Mouse (Mus musculus) inflammation-experienced regulatory T-cells, adult 6 months (primary cell): ENCODE measurements around the gene Slc38a10. TPM values are rescaled to one million over a fixed set of nuclear protein-coding genes. Genes with fewer than 3 reads are reported as not detected.

Experiments
- ATAC-seq: one replicate; pipeline ENCODE4 v1.8.0; 2017
- polyA plus RNA-seq, 3 experiments: library from polyadenylated mRNA; unstranded; fragments of 100-300 nt; shearing (Covaris generic); gene quantifications; one replicate each; pipeline ENCODE4 v1.2.1; 2017

Slc38a10 gene
- polyA plus RNA-seq, 3 experiments from 2014 or later, result 39.7 to 62.8 (median 44.1) TPM

DNA sequence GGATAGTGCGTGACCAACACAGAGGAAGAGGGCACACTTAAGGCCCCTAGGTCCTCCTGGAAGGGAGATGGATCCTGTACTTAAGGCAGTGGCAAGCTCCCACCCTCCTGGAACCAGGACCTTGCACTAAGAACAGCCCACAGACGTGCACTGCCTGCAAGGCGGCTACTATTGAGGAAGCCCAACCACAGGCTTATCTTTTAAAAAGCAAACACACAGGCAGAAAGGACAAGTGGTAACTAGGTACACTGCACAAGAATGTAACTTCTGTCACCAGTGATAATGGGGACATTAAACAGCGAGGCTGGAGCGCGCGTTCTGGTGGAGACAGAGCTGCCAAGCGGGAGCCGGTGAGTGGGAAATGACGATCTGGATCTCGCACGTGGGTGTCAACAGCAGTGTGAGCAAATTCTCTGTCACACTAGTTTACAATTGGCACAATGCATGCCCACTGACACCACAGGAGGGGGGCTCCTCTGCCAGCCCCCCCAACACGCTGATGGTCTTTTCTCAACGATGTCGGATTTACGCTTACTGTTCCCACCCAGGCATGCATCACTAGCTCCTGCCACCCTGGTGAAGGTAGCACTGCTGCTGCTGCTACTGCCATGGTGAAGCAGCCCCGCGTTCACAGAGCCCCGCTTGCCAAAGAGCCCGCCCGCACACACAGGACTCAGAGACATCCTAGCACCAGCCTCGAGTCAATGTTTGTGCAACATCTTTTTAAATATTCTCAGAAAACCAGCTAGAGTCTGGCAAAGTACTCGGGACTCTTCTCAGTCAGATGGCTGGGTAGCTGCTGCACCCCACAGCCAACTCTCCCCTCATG lies 14.1 kb downstream of the Slc38a10 start:
- ATAC-seq, result no peak

DNA sequence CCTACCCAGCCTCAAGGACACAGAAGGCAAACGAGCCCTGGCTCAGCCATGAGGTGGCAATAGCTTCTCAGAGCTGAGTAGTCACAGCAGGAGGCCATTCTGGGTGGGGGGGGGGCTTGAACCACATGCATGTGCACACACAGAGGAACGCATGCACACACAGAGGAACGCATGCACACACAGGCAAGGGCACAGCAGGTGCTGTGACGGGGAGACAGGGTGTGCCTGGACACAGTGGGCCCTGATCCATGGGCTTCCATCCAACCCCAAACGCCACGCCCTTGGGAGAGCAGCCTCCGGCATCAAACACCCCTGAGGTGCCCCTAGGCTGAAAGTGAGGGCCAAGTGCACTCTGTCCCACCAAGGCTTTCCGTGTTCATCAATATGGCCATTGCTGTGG lies 15.0 kb downstream of the Slc38a10 start:
- ATAC-seq, result no peak

DNA sequence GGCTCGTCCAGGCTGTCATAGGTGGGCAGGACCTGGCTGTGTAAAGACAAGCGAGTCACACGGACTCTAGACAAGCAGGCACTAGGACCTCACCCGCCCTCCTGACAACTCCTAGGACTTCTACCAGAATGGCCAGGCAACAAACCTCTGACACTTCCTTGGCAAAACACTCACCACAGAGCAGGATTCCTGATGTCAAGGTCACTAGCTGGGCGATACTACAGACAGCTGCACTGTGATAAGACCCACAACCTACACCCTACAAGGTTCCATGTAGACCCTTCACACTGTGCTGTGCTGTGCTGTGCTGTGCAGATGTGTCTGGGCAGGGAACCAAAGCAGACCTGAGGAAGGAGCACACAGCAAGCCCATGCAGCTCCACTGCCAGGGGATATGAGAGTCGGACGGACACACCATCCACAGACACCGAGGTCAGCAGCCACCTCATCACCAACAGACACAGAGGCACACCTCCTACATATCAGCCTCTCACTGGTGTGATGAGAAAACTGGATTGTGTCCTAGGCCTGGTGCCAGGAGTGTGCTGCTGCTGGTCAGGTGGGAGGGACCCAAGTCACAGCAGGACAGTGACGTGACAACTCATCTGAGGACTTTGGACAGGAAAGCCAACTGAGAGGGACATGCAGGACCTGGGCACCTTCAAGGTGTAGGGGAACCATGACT lies 16.2 kb downstream of the Slc38a10 start:
- no peak for ATAC-seq

DNA sequence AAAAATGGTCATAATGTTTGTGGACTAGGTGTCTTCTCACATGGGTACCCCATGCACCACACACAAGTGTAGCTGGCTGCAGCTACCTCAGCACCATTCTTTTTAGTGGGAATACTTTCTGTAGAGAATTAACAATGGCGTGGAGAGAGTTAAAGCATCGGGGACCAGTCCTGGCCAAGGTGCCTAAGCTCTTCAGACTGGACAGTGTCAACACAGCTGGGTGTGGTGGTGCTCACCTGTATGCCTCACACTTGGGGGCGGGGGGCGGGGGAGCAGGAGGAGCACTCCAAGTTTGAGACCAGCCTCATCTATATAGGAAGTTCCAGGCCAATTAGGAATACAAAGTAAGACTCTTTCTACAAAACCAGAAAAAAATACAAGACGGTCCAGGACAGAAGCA lies 17.0 kb downstream of the Slc38a10 start:
- no peak for ATAC-seq

DNA sequence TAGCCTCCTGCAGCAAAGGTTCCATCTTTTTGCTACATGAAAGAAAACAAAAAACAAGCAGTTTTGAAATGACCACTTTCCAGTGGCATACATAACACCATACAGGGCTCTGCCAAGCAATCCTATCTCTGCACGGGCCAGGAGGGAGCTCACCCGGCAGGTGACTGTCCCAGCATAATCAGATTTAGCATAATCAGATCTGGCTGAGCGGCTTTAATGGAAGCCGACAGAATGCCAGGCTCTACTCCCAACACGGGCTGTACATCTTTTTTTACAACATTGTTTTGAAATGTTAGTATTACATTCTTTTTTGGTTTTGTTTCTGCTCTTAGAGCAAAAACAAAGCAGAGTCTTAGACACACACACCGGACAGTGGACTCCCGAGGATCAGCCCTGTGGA lies 21.9 kb downstream of the Slc38a10 start:
- no peak for ATAC-seq

DNA sequence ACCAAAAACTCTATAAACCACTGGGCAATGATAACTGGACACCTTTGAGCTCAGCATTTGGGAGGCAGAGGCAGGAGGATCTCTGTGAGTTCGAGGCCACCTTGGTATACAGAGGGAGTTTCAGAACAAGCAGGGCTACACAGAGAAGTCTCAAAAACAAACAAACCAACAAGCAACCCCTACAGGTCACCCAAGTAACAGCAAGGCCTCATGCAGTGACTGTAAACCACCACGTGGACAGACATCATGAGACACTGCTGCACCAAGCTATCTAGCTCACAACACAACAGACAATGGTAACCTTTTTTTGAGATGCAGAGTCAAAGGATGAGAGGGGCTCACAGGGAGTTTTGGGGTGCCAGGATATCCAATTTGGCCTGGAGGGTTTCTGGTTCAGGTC lies 24.3 kb downstream of the Slc38a10 start:
- no peak for ATAC-seq

DNA sequence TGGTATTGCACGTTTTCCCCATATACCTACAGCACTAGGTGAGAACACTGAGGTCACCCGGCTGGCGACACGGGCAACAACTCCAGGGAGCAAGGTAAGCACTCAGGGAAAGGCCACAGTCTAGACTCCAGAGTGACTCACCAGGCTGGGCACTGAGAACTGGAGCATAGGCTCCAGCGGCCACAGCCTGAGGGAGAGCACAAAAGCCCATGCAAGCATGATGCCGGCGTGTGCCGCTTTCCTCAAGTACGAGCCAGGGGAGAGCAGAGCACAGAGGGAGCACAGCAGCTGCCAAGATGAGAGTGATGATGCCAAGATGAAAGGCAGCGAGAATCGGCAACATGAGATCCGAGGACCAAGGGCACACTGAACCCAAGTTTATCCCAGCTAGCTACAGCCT lies 29.0 kb downstream of the Slc38a10 start:
- no peak for ATAC-seq

DNA sequence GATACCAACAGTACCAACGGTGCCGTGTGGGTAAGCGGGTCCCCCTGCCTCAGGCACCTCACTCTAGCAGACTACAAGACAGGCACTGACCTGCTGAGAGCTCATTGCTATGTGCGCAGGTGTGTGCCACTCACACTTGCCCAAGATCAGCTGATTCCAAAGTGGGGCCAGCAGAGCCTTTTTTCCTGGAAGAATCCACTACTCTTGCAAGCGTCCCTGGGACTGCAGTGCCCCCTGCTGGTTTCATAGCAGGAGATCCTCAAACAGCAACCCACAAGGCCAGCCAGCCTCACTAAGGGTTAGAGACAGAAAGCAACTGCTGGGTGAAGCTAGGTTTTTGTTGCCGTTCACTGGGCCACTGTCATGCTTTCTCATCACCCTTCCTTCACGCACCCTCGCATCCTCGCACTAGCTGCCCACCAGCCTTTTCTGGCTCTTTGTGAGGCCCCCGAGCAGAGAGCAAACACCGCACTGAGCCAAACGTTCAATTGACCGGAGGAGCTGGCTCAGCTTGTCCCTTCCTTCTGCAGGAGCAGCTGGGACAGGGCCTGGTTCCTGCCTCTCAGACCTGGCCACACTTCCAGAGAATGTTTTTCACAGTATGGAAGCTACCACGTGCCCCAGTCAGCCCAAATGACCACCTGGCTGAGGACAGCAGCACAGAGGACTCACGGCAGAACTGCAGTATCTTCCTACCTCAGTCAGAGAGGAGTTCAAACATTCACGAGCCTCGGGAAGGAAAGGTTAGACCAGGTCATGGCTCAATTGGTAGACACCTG lies 30.3 kb downstream of the Slc38a10 start:
- ATAC-seq, result no peak

DNA sequence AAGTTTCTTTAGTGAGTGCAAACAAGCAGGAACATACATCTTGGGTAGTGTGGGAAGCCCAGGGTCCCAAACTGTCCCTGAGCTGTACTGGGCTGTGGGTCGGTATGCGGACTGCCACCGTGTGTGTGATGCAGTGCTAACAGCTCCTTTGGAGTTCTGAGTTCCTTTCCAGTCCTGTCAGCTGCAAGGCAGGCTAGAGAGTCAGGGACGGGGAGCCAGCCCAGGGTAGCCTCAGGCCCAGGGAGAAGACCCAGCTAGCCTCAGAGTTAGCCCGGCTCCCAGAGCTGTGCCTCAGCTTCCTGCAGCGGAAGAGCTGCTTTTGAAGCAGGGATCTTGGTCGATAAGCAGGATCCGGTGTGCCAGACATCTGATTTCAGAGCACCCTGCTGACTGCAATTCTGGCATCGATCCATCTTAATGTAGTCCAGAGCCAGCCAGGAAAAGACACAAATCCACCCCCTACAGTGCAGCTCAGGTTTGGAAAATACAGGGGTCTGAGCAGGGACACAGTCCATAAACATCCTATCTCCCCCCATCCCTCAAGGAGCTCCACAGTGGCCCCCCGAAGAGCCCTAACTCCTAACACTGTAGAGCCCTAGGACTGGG lies 31.1 kb downstream of the Slc38a10 start:
- ATAC-seq, result no peak

DNA sequence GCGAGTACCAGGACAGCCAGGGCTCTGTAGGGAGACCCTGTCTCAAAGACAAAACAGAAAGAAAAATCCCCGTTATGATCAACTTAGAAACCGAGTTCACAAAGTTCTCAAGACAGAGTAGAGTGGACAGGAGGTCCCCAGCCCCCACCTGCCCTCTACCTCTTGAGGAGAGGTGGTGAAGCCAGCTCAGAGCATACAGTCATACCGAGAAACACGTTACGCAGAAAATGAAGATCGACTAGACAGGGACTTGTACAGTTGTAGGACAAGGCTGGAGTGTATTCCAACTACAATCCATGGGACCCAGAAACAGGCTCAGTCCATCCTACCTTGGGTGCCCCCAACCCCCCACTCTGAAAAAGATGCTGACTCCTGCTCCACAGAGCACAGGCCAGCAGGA lies 32.0 kb downstream of the Slc38a10 start:
- ATAC-seq, result no peak

DNA sequence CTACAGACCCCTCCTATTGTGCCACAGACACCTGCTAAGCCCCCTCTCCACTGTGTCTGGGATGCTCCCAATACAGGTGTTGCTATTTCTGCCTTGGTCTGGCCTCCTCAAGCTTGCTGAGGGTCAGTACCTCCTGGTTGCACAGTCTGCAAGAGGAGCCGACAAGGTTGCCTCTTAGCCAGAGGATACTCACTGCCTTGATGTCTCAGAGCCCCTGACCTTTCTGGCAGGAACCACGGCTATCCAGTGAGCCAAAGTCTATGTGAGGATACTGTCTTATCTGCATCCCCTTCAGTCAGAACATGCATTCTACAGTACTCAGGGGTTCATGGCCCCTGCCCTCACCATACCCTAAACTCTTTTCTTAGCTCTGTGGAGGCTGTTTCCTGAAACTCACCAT lies 33.5 kb downstream of the Slc38a10 start:
- ATAC-seq, result no peak

DNA sequence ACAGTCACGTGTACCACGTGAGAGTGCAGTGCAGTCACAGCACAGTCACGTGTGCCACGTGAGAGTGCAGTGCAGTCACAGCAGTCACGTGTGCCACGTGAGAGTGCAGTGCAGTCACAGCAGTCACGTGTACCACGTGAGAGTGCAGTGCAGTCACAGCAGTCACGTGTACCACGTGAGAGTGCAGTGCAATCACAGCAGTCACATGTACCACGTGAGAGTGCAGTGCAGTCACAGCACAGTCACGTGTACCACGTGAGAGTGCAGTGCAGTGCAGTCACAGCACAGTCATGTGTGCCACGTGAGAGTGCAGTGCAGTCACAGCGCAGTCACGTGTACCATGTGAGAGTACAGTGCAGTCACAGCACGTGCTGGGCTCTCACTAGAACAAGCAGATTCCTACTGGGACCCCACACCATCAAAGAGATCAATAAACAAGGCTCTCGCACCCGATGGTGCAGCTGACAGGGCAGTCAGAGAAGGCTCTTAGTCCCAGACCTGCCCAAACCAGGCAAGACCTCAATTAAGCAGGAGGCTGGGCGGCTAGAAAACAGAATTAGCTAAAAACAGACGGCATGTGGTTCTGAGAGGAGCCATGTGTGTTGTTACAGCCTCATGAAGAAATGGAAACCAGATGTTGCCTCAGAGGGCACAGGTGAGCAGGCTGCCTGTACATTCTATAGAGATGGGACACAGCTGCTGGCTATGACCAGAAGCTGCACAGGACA lies 36.5 kb downstream of the Slc38a10 start:
- ATAC-seq, result no peak

DNA sequence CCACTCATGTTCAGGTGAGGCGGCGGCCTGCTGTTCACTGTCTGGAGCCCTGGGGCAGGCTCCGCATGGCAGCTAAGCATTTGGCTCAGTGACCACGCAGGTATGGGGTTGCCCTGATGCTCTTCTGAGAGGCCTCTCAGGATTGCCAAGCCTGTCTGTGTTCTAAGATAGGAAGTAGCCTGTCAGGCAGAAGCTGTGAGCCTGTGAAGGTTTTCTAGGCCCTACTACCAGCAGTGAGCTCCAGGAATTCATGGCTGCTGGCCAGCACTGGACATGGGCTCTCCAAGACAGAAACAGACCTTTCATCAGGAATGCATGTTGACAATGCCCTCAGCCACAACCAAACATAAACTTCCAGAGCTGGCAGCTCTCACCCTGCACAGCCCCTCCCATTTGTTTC lies 39.0 kb downstream of the Slc38a10 start:
- no peak for ATAC-seq

DNA sequence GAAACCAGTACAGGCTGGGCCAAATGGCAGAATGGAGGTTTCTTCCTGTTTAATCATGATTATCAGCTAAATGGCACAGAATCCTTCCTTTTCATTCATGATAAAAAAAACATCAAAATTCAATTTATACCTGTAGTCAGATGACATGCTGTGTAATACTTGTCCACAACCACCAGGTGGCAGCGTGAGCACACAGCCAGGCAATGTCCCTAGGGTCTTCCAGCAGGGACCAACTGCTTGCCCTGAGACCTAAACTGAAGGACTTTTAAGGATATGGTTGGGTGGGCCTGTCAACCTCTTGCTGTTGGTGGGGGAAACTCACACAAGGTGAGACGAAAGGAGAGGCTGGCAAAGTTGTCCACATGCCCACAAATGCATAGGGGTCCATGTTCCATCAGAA lies 40.1 kb downstream of the Slc38a10 start:
- ATAC-seq, result peak; percentile 48

DNA sequence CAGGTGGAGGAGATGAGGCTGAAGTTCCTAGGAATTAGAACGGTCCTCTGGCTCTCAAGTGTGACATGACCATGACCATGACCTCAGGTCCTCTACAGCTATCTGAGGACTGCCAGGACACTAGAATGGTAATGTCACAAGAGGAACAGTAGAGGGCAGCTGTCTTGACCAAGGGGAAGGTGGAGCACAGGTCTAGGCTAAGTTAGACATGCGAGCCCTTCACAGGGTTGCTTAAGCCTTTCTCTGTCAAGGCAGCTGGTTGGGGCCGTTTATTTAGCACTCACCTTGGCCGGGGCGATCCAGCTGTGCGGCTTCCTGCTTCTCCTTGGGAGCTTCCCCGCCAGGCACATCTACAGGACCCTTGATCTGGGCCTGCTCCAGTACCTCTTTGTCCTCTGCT lies 40.6 kb downstream of the Slc38a10 start:
- ATAC-seq, result no peak

DNA sequence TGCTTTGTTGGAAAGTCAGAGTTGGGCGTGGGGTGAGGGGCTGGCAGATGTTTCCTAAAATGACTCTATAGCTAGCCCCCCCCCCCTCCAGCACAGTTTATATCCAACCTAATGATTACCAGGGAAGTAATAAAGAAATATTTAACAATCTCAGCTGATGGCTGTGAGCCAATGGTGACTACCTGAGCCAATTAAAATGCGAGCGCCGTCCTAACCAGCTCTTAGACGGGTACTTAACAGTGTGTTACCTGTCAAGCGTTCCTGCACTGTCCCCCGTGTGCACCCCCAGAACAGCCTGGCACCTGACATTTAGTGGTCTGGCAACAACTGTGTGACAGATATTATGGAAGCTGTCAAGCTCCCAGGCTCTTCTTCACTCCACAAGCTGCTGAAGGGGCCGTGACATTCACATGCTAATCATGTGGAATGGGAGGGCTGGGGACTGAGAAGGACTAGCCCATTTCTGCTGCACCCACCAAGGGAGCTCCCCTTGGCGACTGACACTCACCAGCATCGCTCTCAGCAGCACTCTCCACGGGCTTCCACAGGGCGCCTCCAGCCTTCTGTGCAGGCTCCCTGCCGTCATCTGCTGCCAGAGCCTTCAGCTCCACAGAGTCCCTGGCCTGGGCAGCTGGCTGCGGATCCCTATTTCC lies 41.5 kb downstream of the Slc38a10 start:
- no peak for ATAC-seq

DNA sequence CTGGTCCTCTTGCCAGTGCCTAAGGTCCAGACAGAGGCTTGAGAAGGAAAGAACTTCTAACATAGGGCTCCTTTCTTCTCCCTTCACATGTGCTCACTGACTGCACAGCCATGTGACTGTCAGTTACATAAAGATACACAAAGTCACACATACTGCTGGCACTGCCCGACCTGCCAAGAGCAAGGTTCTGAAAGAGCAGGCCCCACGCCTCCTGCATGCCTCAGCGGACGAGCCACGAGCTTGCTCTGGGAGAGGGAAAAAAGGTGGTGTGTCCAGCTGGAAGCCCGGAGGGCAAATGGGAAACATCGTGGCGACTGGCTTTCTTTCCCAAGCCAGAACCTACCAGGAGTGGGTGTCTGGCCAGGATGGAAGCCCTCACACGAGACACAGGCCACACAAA lies 43.4 kb downstream of the Slc38a10 start:
- ATAC-seq, result no peak

DNA sequence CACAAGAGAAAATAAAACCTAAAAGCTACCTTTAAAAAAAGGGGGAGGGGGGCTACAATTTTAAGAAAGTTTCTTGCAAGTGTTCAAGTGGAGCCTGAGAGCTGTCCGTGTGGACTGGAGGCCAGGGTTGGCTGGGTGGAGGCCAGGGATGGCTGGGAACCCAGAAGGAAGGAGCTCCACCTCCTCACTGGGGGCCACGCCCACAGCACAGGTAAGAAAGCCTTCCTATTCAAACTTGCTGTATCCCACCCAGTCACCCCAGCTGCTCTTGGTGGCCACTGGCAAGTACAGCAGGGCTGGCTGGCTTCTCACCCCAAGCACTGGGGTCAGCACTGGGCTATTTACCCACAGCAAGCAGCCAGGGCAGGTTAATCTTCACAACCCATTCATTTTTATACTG lies 44.1 kb downstream of the Slc38a10 start:
- ATAC-seq, result no peak

DNA sequence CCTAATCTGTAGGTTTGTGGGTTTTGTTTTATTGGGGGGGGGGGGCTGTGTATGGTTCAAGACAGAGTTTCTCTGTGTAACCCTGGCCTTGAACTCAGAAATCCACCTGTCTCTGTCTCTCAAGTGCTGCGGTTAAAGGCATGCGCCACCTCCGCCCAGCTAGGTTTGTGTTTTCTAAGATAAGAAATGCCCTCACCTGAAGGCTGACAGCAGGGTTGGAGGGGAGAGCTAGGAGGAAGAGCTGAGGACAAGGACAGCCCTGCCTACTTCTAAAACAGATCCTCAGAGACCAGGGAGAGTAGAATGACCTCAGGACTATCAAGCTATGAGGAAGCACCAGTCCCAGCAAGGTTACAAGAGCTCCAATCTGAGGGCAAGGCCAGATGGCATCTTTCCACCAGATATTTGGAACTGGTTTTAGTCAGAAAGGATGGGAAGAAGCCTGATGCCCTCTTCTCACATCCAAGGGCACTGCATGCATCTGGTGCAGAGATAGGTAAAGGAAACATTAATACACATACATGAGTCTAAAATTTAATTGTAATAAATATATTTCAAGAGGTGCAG lies 47.6 kb downstream of the Slc38a10 start:
- ATAC-seq, result no peak

DNA sequence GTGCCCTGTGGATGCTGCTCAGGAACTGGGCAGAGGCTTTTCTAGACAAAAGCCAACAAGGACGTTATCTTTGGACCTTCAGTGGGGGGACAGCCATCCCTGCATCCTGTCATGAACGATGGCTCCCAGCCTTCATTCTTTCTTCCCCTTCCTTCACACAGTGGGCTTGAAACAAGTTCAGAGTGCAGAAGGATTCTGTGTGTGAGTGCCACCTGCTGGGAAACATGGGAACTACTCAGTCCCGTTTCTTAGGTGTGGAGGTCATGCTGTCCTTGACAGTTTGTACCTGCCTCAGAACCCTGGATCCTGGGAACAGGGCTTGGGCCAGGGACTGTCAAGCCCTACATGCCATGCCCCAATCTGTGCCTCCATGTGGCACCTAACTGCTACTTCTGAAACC lies 50.1 kb downstream of the Slc38a10 start:
- no peak for ATAC-seq
